Mouse (Mus musculus): ENCODE measurements around the gene Kif5a. TPM values are rescaled to one million over a fixed set of nuclear protein-coding genes. Genes with fewer than 3 reads are reported as not detected.

Kif5a gene
- total RNA-seq, 2 experiments from 2014 or later: 7.4 to 16.9 TPM

DNA sequence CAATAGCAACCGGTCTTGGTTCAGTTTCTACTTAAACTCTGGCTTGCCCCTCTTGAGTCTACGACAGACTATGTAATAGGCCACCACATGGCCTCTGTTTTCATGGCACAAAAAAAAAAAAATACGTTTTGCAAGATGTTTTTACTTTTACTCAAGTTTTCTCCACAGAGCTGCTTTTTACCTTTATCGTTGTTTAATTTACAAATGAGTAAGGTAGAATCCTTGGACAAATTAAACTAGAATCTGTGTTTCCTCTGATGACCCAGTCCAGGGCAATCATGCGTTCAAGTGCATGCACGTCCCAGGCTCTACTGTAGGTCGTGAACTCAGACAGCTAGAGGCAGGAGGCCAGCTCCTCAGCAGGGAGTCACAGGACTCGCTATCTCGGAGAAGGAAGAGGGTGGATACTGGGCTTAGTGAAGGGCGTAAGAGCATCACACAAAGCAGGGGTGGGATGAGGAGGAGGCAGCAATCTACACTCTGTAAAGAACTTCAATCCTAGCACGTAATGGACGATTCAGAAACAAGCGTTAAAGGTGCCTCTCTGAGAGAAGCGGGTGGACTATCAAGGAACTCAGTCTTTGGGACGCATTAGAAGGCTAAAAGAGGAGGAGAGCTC is 26.5 kb upstream of the Kif5a start:
- peak; percentile 63 for DNase-seq

DNA sequence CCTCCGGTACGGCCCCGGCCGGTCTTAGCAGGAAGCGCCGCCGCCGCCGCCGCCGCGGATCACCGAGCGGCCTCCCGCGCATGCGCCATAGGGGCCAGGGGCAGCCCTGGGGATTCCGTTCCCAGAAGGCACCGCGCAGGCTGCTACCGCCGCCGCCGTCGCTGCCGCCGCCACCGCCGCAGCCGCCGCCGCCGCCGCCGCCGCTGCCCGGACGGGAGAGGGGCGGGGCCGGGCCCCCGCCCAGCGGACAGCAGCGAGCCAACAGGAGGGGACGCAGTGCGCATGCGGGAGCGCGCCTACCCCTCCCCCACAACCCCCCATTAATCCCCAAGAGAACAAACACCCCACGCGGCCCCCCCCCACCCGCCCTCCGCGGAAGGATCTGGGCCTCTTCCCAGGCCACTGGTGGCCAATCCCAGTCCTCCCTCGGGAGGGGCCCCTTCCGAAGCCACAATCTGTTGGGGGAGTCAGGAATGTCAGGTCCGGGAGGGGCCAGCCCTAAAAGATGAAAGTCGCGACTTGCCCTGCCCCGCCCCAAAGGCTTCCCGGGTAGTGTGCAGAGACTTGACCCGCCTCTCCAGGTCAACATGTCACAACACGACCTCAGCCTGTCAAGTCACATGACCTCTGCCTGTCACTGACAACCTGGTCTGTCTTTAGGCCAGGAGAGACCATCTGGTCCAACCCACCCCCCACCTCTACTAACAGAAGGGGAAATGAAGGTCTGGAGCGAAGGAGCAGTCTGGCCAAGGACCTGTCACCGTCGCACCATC is 25.8 kb upstream of the Kif5a start, which contains the start of gene Mbd6:
Gene Mbd6 (minus strand): TSS at position 219 of the 773 bp plus-strand sequence.
- DNase-seq: peak; percentile 93

DNA sequence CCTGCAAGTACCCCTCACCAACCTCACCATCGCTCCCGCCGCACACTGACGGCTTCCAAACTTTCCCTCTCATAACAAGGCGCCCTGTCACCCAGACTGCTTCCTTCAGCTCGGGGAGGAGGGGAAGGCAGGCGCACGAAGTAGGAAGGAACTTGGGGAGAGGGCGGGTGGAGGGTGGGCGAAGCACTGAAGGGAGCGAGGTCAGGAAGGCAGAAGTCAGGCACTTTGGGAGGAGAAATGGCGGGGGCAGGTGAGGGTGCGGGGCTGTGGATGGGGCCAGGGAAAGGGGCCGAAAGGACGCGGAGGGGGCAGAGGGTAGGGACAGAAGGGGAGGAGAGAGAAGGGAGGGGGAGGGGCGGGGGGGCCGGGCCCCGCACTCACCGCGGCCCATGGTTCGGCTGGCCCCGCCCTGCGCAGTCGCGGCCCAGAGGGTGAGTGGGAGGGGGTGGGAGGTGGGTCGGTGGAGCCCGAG is 25.2 kb upstream of the Kif5a start:
- peak; percentile 76 for DNase-seq

DNA sequence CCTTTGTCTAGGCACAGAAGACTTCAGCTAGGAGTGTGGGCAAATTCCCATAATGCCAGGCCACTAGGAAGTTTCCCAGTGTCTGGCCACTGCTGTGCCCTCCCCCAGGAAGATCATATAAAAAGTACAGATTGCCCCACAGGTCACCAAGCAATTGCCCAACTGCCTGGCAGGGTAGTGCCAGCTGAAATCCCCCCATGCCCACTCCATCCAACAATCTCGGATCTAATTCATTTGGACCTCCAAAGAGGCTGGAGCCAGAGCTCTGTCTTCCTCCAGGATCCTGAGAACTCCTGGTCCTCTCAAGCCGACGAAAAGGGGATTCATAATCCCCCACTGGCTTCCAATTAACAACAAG is 24.8 kb upstream of the Kif5a start:
- DNase-seq: peak; percentile 39

DNA sequence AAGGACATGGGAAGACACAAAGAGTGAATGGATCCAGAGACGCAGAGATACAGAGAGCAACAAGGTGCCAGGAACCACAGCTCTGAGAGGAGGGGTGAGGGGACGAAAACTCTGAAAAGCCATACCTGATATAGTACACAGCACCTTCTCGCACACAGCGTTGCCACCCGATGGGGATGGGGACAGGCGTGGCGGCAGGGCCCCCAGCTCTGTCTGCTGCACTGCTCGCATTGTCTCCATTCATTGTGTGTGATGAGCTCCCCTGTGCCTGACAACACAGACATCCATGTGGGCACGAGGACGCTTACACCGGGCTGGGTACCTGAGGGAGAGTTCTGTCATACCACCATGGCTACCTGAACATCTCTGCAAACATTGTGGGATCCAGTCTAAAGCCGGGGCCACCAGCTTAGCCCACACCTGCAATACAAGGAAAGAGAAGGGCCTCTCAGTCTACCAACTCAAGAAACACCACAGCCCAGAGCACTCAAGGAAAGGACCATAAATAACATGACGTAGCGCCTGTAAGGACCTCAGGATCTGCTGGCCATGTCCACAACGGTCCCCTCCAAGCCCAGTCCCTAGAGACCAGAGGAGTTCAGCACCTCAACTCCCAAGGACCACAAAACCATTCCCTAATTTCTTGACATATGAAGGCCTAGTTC is 24.3 kb upstream of the Kif5a start:
- DNase-seq: no peak

DNA sequence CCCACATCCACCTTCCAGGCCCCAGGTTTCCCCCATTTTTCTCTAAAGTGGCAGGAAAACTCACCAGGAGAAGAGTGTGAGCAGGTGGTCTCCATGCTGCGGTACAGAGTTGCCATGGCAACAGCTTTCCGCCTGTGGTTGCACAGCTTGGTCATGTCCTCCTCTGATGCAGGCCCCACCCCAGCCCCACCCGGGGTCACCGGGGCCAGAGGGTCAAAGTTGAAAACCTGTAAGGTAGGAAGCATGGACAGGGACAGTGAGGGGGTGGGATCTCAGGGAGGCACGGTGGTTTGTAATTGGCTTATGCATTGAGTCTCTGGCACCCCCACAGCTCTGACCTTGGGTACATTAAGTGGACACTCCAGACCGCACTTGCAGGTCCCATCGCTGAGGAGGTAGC is 23.6 kb upstream of the Kif5a start:
- no peak for DNase-seq

DNA sequence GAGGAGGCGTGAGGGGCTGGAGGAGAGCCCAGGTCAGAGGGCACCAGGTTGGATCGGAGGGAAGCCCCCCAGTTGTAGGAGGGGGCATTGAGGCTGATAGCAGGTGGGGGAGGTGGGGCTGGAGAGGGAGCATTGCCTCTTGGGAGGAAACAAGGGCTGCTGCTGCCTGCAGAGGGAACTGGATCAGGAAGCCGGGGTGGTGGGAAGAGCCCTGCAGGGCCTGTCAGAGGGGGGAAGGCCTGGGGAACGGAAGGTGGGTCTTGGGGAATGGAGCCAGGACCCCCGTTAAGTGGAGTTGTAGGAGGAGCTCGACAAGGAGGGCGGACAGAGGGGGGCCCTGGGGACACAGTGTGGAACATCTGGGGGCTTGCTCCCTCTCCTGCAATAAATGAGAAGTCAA is 23.0 kb upstream of the Kif5a start:
- DNase-seq: no peak

DNA sequence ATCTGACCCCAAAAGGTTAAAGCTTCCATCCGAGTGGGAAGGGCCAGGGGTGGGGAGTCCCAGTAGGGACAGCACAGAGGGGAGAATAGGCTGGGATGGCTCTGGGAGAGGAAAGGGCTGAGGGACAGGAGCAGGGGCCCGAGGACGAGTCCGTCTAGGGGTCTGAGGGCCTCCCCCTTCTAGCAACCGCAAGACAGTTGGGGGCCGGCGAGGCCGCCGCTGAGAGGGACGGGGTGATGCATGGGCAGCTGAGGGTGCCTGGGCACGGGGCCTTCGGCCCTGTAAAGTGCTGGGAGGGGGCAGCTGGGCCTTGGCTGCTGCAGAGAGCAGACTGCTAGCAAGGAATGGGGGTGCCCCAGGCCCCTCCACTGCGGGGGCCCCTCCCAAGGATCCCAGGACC is 22.5 kb upstream of the Kif5a start:
- DNase-seq: no peak

DNA sequence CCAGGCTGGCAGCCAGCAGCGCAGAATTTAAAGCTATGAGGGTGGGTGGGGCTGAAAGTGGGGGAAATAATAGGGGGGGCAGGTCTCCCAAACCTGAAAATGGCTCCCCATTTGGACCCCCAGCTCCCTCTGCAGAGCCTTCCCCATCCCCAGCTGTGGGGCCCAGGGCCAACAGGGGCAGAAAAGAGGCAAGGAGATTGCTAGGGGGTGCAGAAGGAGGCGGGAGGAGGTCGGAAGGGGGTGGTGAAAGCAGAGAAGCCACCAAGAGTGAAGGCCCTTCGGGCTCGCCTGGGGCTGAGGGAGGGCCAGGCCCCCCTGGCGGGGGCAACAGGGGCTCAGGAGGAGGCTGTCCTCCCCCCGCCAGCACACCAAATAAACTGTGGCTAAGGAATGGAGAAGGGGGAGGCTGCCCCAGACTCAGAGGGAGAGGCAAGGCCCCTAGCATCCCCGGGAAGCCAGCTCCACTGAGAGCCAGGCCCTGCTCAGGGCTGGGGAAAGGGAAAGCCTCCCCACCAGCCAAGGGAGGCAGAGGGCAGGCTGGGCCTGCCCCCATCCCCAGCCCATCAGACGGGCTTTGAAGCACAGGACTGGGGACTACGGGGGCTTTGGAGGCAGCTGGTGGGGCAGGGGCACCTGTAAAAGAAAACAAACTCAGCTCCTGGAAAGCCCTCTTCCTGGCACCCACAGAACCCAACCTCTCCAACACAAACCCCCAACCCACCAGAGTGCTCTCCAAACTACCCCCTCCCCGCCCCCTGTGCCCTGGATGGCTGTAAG is 21.8 kb upstream of the Kif5a start:
- DNase-seq: no peak

DNA sequence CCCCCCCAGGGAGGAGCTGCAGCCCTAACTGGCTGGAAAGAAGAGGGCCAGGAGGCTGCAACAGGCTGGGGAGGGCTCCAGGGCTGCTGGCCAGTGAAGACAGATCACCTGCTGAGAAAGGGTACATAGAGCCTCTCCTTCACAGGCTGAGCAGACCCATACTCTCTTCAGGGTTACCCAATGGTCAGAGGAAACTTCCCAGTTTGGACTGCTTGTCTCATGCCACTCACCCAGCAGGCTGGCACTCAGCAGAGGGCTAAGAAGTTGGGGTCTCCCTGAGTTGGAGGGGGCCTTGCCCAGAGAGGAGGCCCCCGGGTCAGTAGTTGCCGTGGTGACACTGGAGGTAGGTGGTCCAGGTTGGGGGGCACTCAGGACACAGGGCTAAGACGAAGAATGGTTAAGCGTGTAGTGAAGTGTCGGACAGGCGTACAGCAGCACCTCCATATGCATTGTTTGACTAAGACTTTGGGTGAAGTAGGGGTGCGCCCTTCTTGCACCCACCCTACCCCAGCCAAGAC is 21.0 kb upstream of the Kif5a start:
- DNase-seq: no peak

DNA sequence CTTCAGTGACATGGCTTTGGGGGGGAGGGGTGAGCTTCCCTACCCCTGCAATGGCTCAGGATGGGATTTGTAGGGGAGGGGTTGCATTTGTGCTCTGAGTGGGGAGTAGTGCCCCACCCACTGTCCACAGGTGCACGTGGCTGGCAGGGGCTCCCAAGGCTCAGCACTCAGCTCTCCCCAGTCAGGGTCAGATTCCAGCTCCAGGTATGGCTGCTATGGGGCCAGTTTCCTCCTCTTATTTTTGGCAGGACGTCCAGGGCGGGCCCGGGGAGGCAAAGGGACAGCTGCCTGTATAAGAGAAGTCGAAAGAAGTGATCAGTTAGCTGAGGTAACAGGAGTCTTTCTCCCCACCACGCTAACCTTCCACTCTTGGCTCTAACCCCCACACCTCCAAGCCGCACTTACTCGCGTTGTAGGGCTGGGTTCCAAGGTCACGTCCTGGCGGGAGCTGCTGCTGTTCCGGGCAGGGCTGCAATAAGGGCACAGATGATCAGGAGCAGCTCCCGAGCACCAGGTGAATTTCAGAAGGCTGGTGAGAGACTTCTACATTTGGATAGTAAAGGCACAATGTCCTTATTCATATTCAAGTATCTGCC is 19.6 kb upstream of the Kif5a start:
- DNase-seq: peak; percentile 58

DNA sequence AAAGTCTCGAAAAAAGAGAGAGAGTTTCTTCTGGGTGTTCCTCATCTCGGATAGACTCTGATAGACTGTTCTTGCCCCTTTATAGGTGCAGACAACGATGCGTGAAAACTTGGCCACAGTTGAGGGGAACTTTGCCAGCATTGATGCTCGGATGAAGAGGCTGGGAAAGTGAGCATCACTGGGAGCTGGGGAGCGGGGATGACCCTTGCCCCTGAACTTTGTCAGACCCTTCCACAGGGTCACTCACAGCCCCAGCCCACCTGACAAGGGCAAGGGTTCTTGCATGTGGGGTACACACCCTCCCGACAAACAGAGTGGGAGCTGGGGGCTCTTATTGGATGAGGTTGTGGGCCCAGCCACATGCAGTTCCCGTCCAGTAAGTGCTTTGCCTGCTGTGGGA is 18.2 kb upstream of the Kif5a start:
- no peak for DNase-seq

DNA sequence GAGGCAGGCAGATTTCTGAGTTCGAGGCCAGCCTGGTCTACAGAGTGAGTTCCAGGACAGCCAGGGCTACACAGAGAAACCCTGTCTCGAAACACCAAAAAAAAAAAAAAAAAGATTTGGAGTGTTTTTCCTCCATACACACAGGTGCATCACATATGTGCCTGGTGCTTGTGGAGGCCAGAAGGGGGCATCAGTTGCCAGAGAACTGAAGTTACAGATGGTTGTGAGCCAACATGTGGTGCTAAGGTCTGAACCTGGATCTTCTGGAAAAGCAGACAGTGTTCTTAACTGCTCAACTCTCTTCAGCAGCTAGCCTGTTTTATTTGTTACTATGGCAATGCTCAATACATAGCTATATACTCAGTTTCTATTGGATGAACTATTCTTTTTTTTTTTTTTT is 16.6 kb upstream of the Kif5a start:
- DNase-seq: no peak

DNA sequence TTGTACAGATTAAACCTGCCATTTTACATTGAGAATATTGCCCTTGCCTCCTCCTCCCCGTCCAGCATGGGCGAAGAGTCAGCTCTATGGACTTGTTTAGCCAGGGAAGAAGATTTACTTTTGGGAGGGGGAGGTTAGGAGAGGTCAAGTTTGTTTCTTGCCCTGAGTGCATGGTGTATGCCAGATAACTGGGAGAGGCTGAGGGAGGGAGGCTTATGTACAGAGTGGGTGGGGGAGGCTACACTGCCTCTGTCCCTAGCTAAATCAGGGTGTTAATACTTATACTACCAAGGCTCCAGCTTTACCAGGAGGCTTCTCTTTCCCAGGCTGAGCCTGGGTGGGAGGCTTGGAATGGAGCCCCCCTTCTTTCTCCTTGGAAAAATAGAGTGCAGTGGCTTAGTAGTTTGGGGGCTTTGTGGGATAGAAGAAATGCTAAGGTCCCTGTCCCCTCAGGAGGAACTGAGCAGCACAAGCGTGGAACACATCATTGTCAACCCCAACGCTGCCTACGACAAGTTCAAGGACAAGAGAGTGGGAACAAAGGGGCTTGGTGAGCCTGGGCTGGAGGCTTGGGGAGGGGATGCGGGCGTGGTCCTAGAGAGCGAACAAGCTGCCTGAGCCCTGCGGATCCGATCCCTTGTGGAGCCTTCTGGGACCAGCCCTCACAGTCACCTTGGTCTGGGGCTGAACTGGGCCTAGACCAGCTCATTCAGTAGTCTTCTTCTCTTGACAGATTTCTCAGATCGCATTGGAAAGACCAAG is 11.3 kb upstream of the Kif5a start:
- DNase-seq: no peak

DNA sequence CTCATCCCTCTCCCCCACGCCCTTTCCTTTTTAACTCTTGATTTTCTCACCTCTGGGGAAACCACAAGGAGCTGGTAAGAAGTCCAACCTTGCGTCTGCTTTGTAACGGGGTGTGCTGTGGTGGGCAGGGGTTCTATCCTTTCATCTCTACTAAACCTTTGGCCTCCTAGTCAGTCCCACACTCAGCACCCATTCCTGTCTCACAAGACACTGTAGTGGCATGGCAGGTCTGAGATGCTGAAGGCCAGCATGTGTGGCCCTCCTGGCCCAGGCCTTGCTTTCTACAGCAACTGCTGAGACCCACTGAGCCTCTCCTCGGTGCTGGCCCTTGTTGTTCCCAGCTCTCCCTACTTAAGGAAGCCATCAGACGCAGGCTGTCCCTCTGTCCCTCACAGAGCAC is 9.2 kb upstream of the Kif5a start:
- DNase-seq: no peak

DNA sequence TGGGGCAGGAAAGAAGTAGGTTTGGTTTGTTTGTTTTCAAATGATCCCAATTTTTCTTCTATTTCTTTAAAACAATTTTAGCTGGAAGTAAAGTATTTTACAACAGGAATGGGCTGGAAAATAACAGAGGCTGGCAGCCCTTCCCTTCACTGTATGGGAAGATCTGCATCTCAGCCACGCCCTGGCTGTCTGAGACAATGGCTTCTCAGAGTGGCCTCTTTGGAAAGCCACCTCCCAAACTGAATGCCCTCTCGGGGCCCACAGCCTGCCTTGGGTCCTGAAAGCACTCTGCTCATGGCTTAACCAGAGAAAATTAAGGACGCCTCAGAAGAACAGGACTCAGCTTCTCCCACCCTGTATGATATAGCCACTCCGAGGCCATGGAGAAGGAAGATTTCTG is 6.7 kb upstream of the Kif5a start:
- DNase-seq: no peak

DNA sequence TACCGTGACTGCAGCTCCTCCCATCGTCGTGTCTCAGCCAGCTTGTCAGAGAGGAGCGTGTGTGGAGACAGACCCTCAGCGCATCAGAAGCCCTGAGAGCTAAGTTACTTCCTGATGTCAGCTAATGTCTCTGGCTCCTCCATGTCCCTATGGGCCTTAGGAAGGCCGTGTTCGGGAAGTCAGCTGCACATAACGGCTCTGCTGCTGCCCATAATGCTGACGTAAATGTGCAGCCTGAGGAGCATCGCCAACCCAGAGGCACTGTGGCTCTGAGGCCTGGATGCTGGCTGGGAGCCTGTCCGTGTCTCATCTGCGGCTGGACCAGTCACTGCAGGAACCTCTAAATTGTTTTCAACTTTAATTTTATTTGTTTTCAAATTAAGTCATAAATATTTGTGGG is 5.9 kb upstream of the Kif5a start:
- no peak for DNase-seq

DNA sequence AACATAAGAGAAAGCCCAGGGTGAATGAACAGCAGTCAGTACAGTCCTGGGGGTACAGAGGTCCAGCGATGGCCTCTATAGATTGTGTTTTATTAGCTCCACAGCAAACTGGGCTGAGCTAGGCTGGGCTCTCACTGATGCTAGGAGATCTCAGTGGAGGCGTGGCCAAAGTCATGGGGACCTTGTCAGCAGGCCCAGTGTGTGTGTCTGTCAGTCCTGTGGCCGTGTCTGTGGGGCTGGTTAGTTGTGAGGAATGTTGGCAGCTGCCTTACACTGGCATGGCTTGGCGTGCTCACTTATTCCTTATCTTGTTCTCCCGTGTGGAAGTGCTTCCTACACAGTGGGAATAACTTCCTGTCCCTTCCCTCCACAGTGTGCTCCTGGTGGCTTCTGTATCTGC is 5.3 kb upstream of the Kif5a start:
- DNase-seq: no peak

DNA sequence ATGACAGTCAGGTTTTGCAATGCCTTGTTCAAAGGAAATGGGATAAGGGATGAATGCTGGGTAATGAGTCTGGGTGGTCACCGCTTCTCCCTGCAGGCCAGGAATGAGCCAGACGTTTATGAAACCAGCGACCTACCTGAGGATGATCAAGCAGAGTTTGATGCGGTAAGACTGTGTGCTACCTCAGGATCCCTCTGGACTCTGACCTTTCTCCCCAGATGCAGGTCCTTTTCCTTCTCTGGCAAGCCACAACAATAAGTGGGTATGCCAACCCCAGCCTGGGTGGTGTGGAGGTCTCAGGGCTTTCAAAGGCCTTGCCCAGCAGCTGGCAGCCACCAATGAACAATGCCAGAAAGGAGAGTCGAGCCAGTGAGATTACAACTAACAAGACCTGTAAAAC is 4.2 kb upstream of the Kif5a start:
- no peak for DNase-seq

DNA sequence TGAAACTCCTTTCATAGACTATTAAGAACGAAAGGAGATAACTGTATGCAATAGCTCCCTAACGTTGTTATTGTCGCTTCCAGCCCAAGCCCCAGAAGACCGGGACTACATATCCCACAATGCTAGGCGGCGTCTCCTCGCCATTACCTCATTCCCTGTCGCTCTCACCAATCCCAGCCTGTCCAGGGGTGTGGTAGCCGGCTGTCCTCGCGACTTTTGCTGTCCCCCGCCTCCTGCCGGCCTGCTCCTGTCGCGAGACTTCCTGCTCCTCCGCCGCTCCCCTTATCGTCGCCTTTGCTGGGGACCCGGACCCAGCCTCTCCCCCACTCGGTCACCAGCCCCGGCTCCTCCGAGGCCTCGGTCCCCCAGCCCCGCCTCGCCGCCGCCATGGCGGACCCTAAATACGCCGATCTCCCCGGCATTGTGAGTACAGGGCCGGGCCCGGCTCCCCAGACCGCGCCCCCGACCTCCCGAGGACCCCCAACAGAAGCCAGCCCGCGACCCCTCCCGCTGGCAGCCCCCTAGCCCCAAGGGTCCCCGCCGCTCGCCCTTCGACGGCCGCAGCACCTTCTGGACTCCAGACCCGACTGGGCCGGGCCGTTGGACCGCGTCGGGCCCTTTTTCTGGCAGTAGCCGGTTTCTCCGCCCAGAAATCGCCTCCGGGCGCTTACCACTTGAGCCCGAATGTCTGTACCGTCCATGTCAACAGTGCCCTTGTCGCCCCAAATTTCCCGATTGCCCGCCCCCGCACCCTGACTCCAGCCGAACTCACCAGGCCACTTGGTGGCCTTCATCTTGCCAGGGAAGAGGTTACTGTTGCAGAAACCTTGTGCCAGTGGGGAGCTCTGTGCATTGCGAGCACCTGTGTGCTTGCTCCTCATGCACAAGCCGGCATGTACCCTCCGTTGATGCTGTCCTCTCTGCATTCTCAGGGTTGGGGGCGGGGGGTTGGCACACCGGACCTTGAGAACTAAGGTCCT is 3.3 kb upstream of the Kif5a start, which contains the start of gene Dctn2:
Gene Dctn2 (plus strand): TSS at position 257 of the 980 bp plus-strand sequence.
- DNase-seq: peak; percentile 95
